8 mouse cellular contexts compared by ENCODE assay signal in the genomic region with DNA sequence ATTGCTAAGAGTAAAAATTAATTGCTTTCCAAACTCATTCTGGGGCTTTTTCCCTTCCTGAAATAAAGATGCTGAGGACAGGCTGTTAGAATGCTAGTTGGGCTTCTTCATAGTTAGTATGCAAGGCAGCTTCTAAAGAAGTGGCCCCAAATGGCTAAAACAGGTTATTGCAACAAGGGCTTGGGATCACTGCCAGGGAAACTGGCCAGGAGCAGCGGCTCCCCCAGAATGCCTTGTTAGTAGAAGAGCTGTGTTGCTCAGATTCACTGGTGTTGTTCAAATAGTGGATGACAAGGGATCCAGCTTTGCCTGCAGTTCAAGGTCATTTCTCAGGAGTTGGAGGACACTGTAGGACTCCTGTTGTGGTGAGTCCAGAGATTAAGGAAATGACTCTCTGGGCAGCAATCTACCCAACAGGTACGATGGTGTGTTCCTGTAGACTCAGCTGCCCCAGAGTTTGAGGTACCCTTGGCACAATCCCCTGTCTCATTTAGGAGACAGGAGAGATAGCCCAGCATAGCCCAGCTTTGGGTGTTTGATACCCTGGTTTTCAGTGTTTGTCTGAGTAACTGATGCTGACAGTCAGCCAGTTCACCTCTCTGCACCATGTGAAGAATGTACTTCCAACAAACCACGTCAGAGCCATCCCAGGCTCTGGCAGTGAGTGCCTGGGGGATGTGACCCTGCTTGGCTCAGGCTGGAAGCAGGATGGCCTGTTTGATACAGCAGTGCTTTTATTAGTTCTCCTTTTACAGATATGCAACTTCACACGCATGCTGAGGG. TPM values are rescaled to one million over a fixed set of nuclear protein-coding genes. Genes with fewer than 3 reads are reported as not detected.
DNase-seq lines count a peak whose midpoint lies in the region; ATAC-seq and TF ChIP-seq lines count a peak whose summit lies in the region.

No protein-coding gene starts in this region.

- H3K9me3 ChIP-seq in hindbrain, postnatal 0 days (ENCODE audit: low read length), result no peaks in the 10 kb centered on the region
- no peaks in the 10 kb centered on the region for H3K9me3 ChIP-seq in stomach, postnatal 0 days (ENCODE audit: control insufficient read depth, low read length)

- peak overlapping the region; percentile 40; the same call in 1 of the 2 replicates for H3K27ac ChIP-seq in brown adipose tissue, adult 24 weeks (replicated peaks; ENCODE audit: low read depth, low read length)
- H3K27ac ChIP-seq in hindbrain, postnatal 0 days, result peak overlapping the region; percentile 64
- peak overlapping the region; percentile 65 for H3K27ac ChIP-seq in stomach, postnatal 0 days (replicated peaks)

- ATAC-seq in hindbrain, postnatal 0 days, result peak; percentile 36
- peak; percentile 21; the same call in 1 of the 2 replicates for ATAC-seq in megakaryocyte progenitor cell, adult 5-6 weeks (replicated peaks; ENCODE audit: poor library complexity)
- ATAC-seq in stomach, postnatal 0 days (ENCODE audit: low FRiP score, low TSS enrichment), result no peak

- TF ChIP-seq EP300 in stomach, postnatal 0 days (optimal IDR thresholded peaks at IDR 0.05), result no peak

- H3K9ac ChIP-seq in hindbrain, postnatal 0 days (replicated peaks; ENCODE audit: low read length), result peak overlapping the region; percentile 9; the same call in 1 of the 2 replicates
- peak overlapping the region; percentile 35 for H3K9ac ChIP-seq in stomach, postnatal 0 days (ENCODE audit: low read length)

- H3K36me3 ChIP-seq in hindbrain, postnatal 0 days (ENCODE audit: insufficient read depth, low read length), result 0 out of 2 replicates have a peak, but pooled peaks cover 4% of the 10 kb centered on the region
- H3K36me3 ChIP-seq in stomach, postnatal 0 days (ENCODE audit: control insufficient read depth, insufficient read depth, low read length), result peaks cover 2% of the 10 kb centered on the region; the same call in 1 of the 2 replicates

- WGBS in hindbrain, postnatal 0 days, result 34% methylated on average over 4 of the region's 4 CpGs
- WGBS in stomach, postnatal 0 days, result 35% methylated on average over 4 of the region's 4 CpGs

- peak overlapping the region; percentile 76 for H3K4me2 ChIP-seq in hindbrain, postnatal 0 days (ENCODE audit: low read depth, low read length)
- H3K4me2 ChIP-seq in stomach, postnatal 0 days (replicated peaks; ENCODE audit: low read depth), result peak overlapping the region; percentile 71

- TF ChIP-seq CTCF in hindbrain, postnatal 0 days (IDR thresholded peaks at IDR 0.05; ENCODE audit: low read depth), result peak; percentile 40
- TF ChIP-seq CTCF in stomach, postnatal 0 days (IDR thresholded peaks at IDR 0.05; ENCODE audit: low read depth), result peak; percentile 54

- H3K4me1 ChIP-seq in brown adipose tissue, adult 24 weeks (ENCODE audit: control insufficient read depth, insufficient read depth, insufficient read length, low read length), result peaks cover 7% of the 10 kb centered on the region
- no peaks in the 10 kb centered on the region; the same call in 1 of the 2 replicates for H3K4me1 ChIP-seq in hindbrain, postnatal 0 days (ENCODE audit: insufficient read depth, low read length)
- 0 out of 2 replicates have a peak, but pooled peaks cover 4% of the 10 kb centered on the region for H3K4me1 ChIP-seq in stomach, postnatal 0 days (replicated peaks; ENCODE audit: control insufficient read depth, insufficient read depth)

- peak; percentile 81 for DNase-seq in Muller cell, postnatal 12 days (ENCODE audit: inconsistent ontology term)
- peak; percentile 66 to 86 for DNase-seq in frontal cortex, postnatal 36 days (ENCODE audit: low spot score in 2 of 2)
- peak; percentile 92 for DNase-seq in hindbrain, postnatal 0 days (ENCODE audit: low spot score)
- DNase-seq in left cerebral cortex, adult 11 months (ENCODE audit: low spot score), result peak; percentile 63
- DNase-seq in stomach, postnatal 0 days (ENCODE audit: low spot score), result peak; percentile 74
- DNase-seq in spleen, postnatal 4 days (ENCODE audit: low spot score in 2 of 2), result no peak

- H3K4me3 ChIP-seq in brown adipose tissue, adult 24 weeks (ENCODE audit: insufficient read depth, low read depth, low read length), result peak overlapping the region; percentile 19
- H3K4me3 ChIP-seq in hindbrain, postnatal 0 days (ENCODE audit: low read length), result peak overlapping the region; percentile 19
- peak overlapping the region; percentile 23 for H3K4me3 ChIP-seq in stomach, postnatal 0 days (ENCODE audit: low read depth, low read length)

- no peaks in the 10 kb centered on the region for H3K27me3 ChIP-seq in hindbrain, postnatal 0 days (ENCODE audit: insufficient read depth, low read length)
- H3K27me3 ChIP-seq in stomach, postnatal 0 days (ENCODE audit: control insufficient read depth, insufficient read depth, low read length), result no peaks in the 10 kb centered on the region

RNA-seq across cellular contexts. Expression of a gene that starts 2.4 kb away (rescaled TPM):
- polyA plus RNA-seq in brown adipose tissue, adult 24 weeks (2012; ENCODE audit: insufficient read depth, insufficient read length, missing spikeins), result 51.9 and 52.1 TPM in 2 replicates
- total RNA-seq in hindbrain, postnatal 0 days (2014; rRNA removed), result 302 and 317 TPM in 2 replicates
- 160 and 169 TPM in 2 replicates for polyA plus RNA-seq in hindbrain, postnatal 0 days (2015; fragmentation: Nextera tagmentation; extraction: Ambion mirVana)
- 8.5 and 8.7 TPM in 2 replicates for total RNA-seq in megakaryocyte progenitor cell, adult 5-6 weeks (2015)
- 24.0 and 33.9 TPM in 2 replicates for total RNA-seq in megakaryocyte progenitor cell, adult 5-6 weeks (2017)
- polyA plus RNA-seq in stomach, postnatal 0 days (2015; fragmentation: Nextera tagmentation; extraction: Ambion mirVana), result 109 and 115 TPM in 2 replicates

RNA-seq across cellular contexts. Expression of a gene that starts 40.1 kb away (rescaled TPM):
- 12.6 and 16.9 TPM in 2 replicates for polyA plus RNA-seq in brown adipose tissue, adult 24 weeks (2012; ENCODE audit: insufficient read depth, insufficient read length, missing spikeins)
- total RNA-seq in hindbrain, postnatal 0 days (2014; rRNA removed), result 91.4 and 97.1 TPM in 2 replicates
- 76.8 and 79.5 TPM in 2 replicates for polyA plus RNA-seq in hindbrain, postnatal 0 days (2015; fragmentation: Nextera tagmentation; extraction: Ambion mirVana)
- total RNA-seq in megakaryocyte progenitor cell, adult 5-6 weeks (2015), result 11.5 and 11.8 TPM in 2 replicates
- 13.3 and 18.0 TPM in 2 replicates for total RNA-seq in megakaryocyte progenitor cell, adult 5-6 weeks (2017)
- 23.5 and 24.2 TPM in 2 replicates for polyA plus RNA-seq in stomach, postnatal 0 days (2015; fragmentation: Nextera tagmentation; extraction: Ambion mirVana)

Comparison
In these comparisons a context has a peak if more than half of its experiments do, and no peak if none do; other contexts are left out.
1. DNase-seq: peak in Muller cell, postnatal 12 days (single experiment), frontal cortex, postnatal 36 days (2 of 2), hindbrain, postnatal 0 days (single experiment), left cerebral cortex, adult 11 months (single experiment) and stomach, postnatal 0 days (single experiment); none in spleen, postnatal 4 days (0 of 2).
2. Peak in every context shown above with its lines, with median percentiles within 50 percentile points of each other: H3K27ac ChIP-seq and H3K4me3 ChIP-seq.